7 mouse cellular contexts compared by ENCODE assay signal in the genomic region with DNA sequence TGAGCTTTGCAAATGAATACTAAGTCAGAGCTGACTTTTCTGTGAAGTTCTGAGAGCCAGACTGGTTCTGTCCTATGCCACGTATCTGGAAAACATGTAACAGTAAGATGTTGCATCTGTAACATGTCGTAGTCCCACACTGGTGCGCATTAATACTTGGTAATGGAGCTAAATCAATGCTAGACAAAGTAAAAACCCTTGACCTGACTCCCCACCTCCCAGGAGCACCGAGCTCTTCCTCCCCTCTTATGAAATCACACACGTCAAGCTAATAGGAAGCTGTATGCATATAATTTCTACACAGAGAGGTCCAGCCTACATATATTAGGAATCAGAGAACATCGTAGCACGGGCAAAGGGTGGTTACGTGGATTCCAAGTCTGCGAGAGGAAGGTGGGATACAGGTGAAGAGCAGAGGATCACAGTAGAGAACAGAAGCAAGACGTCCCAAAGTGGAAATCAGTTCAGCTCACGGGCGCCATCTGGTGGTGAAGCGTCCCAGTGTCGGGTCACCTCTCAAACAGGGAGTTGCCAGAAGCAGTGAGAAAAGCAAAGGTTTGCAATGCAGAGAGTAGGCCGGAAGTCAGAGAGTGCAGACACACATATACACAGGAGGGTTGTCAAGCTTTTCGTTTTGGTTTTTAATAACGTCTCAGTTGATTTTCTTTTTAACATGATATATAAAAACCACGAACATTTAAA.
DNase-seq lines count a peak whose midpoint lies in the region; ATAC-seq lines count a peak whose summit lies in the region.

No protein-coding gene starts in this region.

- no peaks in the 10 kb centered on the region for H3K36me3 ChIP-seq in intestine, embryonic 14.5 days (ENCODE audit: control insufficient read depth, insufficient read depth, low read length)
- H3K36me3 ChIP-seq in midbrain, embryonic 12.5 days = no peaks in the 10 kb centered on the region

- WGBS in intestine, embryonic 14.5 days = 34% methylated on average over 18 of the region's 18 CpGs
- 35% methylated on average over 18 of the region's 18 CpGs for WGBS in midbrain, embryonic 12.5 days

- no peak overlapping the region for H3K4me2 ChIP-seq in intestine, embryonic 14.5 days (ENCODE audit: low read length)
- no peak overlapping the region for H3K4me2 ChIP-seq in midbrain, embryonic 12.5 days (replicated peaks)

- no peaks in the 10 kb centered on the region for H3K27me3 ChIP-seq in intestine, embryonic 14.5 days (replicated peaks; ENCODE audit: control insufficient read depth, insufficient read depth, low read length)
- H3K27me3 ChIP-seq in midbrain, embryonic 12.5 days = 0 out of 2 replicates have a peak, but pooled peaks cover 6% of the 10 kb centered on the region

- H3K27ac ChIP-seq in intestine, embryonic 14.5 days (ENCODE audit: low read depth) = no peak overlapping the region
- no peak overlapping the region for H3K27ac ChIP-seq in midbrain, embryonic 12.5 days (replicated peaks)

- no peak overlapping the region for H3K4me3 ChIP-seq in intestine, embryonic 14.5 days (ENCODE audit: low read depth, low read length)
- no peak overlapping the region for H3K4me3 ChIP-seq in midbrain, embryonic 12.5 days

- no peaks in the 10 kb centered on the region for H3K9me3 ChIP-seq in intestine, embryonic 14.5 days (ENCODE audit: control insufficient read depth, low read length)
- no peaks in the 10 kb centered on the region for H3K9me3 ChIP-seq in midbrain, embryonic 12.5 days

- peak; percentile 88 to 93 for DNase-seq in cerebellum, postnatal 25 days
- peak; percentile 88 for DNase-seq in gastrocnemius, adult 18-20 months (ENCODE audit: low spot score)
- peak; percentile 99 for DNase-seq in intestine, embryonic 14.5 days (ENCODE audit: low spot score)
- peak; percentile 55 to 95 for DNase-seq in left cerebral cortex, adult 9 months (ENCODE audit: low spot score in 2 of 2)
- peak; percentile 99 for DNase-seq in right cerebral cortex, postnatal 4 days

- no peak overlapping the region for H3K9ac ChIP-seq in intestine, embryonic 14.5 days (ENCODE audit: low read length)
- H3K9ac ChIP-seq in midbrain, embryonic 12.5 days (replicated peaks) = no peak overlapping the region

- H3K4me1 ChIP-seq in intestine, embryonic 14.5 days (replicated peaks; ENCODE audit: control insufficient read depth, insufficient read depth, low read length) = no peaks in the 10 kb centered on the region
- peaks cover 5% of the 10 kb centered on the region; the same call in 1 of the 2 replicates for H3K4me1 ChIP-seq in midbrain, embryonic 12.5 days

- peak; percentile 98 for ATAC-seq in activated CD4-positive, CD25-positive, alpha-beta regulatory T cell, adult 4 months
- ATAC-seq in intestine, embryonic 14.5 days (replicated peaks; ENCODE audit: low FRiP score, low TSS enrichment, low read depth) = peak; percentile 71
- peak; percentile 41 for ATAC-seq in midbrain, embryonic 12.5 days (ENCODE audit: low FRiP score, low read depth)

Comparison
In these comparisons a context has a peak if more than half of its experiments do, and no peak if none do; other contexts are left out.
1. ATAC-seq: peak in every context shown above with its lines; median percentile 98 in activated CD4-positive, CD25-positive, alpha-beta regulatory T cell, adult 4 months; 71 in intestine, embryonic 14.5 days; 41 in midbrain, embryonic 12.5 days.